Mouse (Mus musculus) megakaryocyte-erythroid progenitor cell, adult 5 weeks (primary cell): ENCODE results near the gene Fig4. TPM values are rescaled to one million over a fixed set of nuclear protein-coding genes. Genes with fewer than 3 reads are reported as not detected.

ENCODE experiments used
- polyA plus RNA-seq: library from polyadenylated mRNA; stranded (reverse); fragments of >175 nt; gene quantifications from 2 replicates; pipeline ENCODE4 v1.2.3, GENCODE M21; 2012

The Fig4 gene
- polyA plus RNA-seq, result 3.3 and 3.4 TPM in 2 replicates

DNA sequence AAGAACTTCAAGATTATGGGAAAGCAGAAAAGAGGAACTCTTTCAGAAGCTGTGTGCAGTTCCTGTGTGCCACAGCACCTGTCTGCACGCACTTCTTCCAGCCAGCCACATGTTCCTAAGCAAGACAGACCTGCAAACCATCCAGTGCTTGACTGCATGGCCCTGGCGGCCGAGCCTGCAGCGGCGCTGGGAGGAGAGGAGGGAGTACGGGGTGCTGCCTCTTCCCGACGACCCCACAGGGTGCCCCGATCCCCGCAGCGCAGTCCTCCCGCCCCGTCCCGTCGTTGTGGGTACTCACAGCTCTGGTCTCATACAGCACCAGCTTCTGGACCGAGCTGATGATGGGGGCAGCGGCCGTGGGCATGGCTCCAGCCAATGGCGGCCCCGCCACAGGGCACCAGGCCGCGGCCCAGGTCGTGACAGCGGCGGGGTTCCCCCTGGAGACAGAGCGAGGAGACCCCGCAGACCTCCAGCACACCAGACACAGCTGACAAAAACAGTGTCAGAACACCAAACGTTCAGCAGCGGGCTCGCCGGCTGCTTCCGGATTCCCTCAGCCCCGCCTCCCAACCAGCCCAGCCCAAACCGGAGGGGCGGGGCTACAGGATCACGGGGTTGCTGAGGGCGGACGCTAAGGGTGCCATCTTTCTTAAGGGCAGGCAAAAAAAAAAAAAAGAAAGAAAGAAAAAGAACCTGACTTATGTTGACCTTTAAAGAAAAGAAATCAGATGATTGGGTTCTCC is at the start of gene Fig4:
TSS of gene Fig4 (minus strand) at position 572 of the 743 bp plus-strand sequence.

GRCm38 (mm10) chr10:41303639-41304444 is 782 bp upstream of the Fig4 start, which contains the start of gene Ak9:
Gene Ak9, plus strand, starts transcription at chr10:41303980.

Other genes starting within 250 kb of the Fig4 start
- not detected in 2 replicates for gene Gpr6, start 231.0 kb downstream of the Fig4 start, polyA plus RNA-seq
- gene Ak9, start 720 bp upstream of the Fig4 start, polyA plus RNA-seq, result 0.01 TPM in 1 of 2 replicates, not detected in the other
- 9.2 and 10.4 TPM in 2 replicates for gene Zbtb24, start 147.1 kb upstream of the Fig4 start, polyA plus RNA-seq
- gene Mical1, start 173.1 kb upstream of the Fig4 start, polyA plus RNA-seq, result 61.1 and 63.1 TPM in 2 replicates
- 29.5 and 30.4 TPM in 2 replicates for gene Smpd2, start 187.1 kb upstream of the Fig4 start, polyA plus RNA-seq
- gene Ppil6, start 187.2 kb upstream of the Fig4 start, polyA plus RNA-seq, result 0.11 and 0.16 TPM in 2 replicates
- gene Cd164, start 216.2 kb upstream of the Fig4 start, polyA plus RNA-seq, result 229 and 288 TPM in 2 replicates